ENCODE assay signal across 9 mouse cellular contexts in the genomic region with DNA sequence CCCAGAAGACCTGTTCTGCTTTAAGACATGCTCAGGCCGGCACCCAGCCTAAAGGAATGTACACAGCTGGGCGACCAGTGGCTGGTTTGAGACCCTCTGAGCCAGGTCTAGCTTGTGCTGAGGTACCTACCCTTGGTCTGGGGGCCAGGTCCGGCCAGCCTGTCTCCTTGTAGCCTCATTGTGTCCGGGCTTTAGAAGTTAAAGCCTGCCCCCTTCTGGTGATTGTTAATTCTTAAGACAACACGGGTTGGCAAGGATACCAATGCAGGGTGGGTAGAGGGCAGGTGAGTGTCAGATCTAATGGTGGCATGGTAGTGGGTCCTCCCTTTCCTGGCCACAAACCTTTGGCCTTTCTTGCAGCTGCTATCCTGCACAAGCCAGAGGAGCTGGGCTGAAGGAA.
DNase-seq lines count a peak whose midpoint lies in the region; ATAC-seq lines count a peak whose summit lies in the region.
"Had no signal": no experiment of that assay in that cellular context is flagged by ENCODE, and none has a peak within 500 bp of the region (broad histone marks: within the 10 kb centered on the region; RNA-seq: fewer than 3 reads in every experiment).

No protein-coding gene starts in this region.

- DNase-seq in adrenal gland, adult (ENCODE audit: inconsistent age in 2 of 2, low spot score in 1 of 2): peak; percentile 27 to 83
- DNase-seq in adrenal gland, adult 8-10 months: no peak
- peak; percentile 67 for DNase-seq in Muller cell, postnatal 12 days (ENCODE audit: inconsistent ontology term)
- DNase-seq in embryo, embryonic 11 days: peak; percentile 89
- peak; percentile 19 to 59 for DNase-seq in layer of hippocampus, postnatal 14 days (ENCODE audit: low spot score in 2 of 2)
- DNase-seq in neural tube, embryonic 10.5 days (ENCODE audit: extremely low spot score, low spot score): peak; percentile 49
- DNase-seq in thymus, adult 18-20 months: no peak

- H3K9ac ChIP-seq in hindbrain, embryonic 12.5 days: no peak overlapping the region

- 0 out of 2 replicates have a peak, but pooled peaks cover 3% of the 10 kb centered on the region for H3K9me3 ChIP-seq in hindbrain, embryonic 12.5 days (replicated peaks)

- peak; percentile 67 for ATAC-seq in hindbrain, embryonic 12.5 days (ENCODE audit: low FRiP score)

- no peak overlapping the region for H3K4me2 ChIP-seq in hindbrain, embryonic 12.5 days (replicated peaks)

- no peaks in the 10 kb centered on the region for H3K36me3 ChIP-seq in hindbrain, embryonic 12.5 days

- H3K27ac ChIP-seq in hindbrain, embryonic 12.5 days: no peak overlapping the region

- peaks cover 15% of the 10 kb centered on the region; the same call in 1 of the 2 replicates for H3K4me1 ChIP-seq in hindbrain, embryonic 12.5 days

- 7% methylated on average over 5 of the region's 5 CpGs for WGBS in hindbrain, embryonic 12.5 days

- no peak overlapping the region for H3K4me3 ChIP-seq in hindbrain, embryonic 12.5 days
- H3K4me3 ChIP-seq: erythroblast, embryonic 14.5 days had no signal

- H3K27me3 ChIP-seq in hindbrain, embryonic 12.5 days: 0 out of 2 replicates have a peak, but pooled peaks cover 4% of the 10 kb centered on the region

Comparison
In these comparisons a context has a peak if more than half of its experiments do, and no peak if none do; other contexts are left out.
1. DNase-seq: peak in adrenal gland, adult (2 of 2), Muller cell, postnatal 12 days (single experiment), embryo, embryonic 11 days (single experiment), layer of hippocampus, postnatal 14 days (2 of 2) and neural tube, embryonic 10.5 days (single experiment); none in adrenal gland, adult 8-10 months (single experiment) and thymus, adult 18-20 months (0 of 2).